Mouse (Mus musculus) lung, adult 2 months (tissue): Measurements from ENCODE around the gene Nmnat2.

ENCODE experiments used
- CTCF ChIP-seq: fragments of 200-500 bp; IDR thresholded peaks from 2 replicates; pipeline ENCODE4 v1.5.1; 2011; ENCODE audit warnings: mild to moderate bottlenecking, low read length, control low read depth; ENCODE audit not compliant: insufficient read depth
- POLR2A ChIP-seq: fragments of 200-500 bp; IDR thresholded peaks from 2 replicates; pipeline ENCODE4 v1.6.1; 2011; ENCODE audit warnings: low read depth, mild to moderate bottlenecking, control low read depth, low read length, borderline replicate concordance; ENCODE audit errors: extremely low read depth

DNA sequence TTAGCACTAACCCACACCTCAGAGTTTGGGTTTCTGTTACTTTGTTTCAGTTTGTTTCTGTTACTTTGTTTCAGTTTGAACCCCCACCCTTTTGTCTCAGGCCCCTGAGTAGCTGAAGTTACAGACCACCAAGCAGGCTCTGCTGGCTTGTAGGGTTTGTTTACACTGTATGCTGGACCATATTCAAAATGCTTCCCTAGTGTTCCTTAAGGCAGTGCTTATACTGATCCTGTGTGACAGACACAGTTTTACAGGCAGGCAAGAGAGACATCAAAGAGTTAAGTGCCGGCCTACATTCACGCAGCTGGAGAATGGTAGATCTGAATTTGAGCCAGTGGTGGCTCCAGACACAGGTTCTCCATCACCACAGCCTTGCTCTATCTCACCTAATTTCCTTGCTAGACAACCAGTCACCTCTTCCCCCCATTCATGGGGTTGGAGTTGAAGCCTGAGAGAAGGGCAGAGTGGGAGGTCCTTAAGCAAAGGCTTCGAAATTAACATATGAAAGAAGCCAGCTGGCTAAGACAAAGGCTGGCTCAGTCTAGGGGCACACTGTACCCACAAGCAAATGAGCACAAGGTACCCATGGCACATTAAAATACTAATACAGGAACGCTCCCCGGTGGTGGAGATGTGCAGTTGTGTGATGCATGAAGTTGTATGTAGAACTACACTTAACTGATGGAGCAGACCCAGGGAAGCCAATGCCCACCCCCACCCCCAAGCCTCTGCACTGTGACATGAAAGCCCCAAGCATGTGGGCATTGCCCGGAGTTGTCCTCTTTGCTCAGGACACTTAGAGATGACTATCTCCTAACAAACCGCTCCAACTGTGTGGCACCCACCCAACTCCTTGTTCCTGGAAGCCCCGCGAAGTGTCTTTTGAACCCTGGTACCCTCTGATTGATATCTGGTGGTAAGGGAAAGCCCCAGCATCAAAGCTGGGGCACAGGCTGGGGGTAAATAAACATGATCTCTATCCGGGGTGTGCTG, 82.9 kb downstream of the Nmnat2 start:
- TF ChIP-seq CTCF (no peak), POLR2A (no peak)
